Mouse (Mus musculus) heart, postnatal 36 days (tissue): Measurements from ENCODE around the gene Zmiz1. TPM values are rescaled to one million over a fixed set of nuclear protein-coding genes. Genes with fewer than 3 reads are reported as not detected.

ENCODE experiments used
- DNase-seq, 2 experiments: peaks; one replicate each; pipeline ENCODE4 v3.0.0; 2021 to 2022
- intact Hi-C: fragments of 180-260 bp; cut with DNase I; formaldehyde crosslinking; loops from one replicate; pipeline ENCODE4 v1.15.1; 2025
- total RNA-seq, 2 experiments: library from RNA; stranded (reverse); gene quantifications; 2 replicates each; pipeline ENCODE4 v1.2.3; 2021

The Zmiz1 gene
- total RNA-seq, 2 experiments from 2014 or later = 38.8 to 41.7 TPM

GRCm38 (mm10) chr14:25646161-25646621 is 187.2 kb downstream of the Zmiz1 start:
- intact Hi-C loops = loop anchor here (2.0 to 5.0 kb wide), 2 partner anchors 67 to 189 kb away; partner anchors contain the start of gene Zmiz1
- peak; percentile 72 to 75 for DNase-seq

- intact Hi-C loops = no loop called here
- no peak for DNase-seq
Observed at GRCm38 (mm10) chr14:25651131-25651530, 192.1 kb downstream of the Zmiz1 start.

GRCm38 (mm10) chr14:25651905-25652304 is 192.9 kb downstream of the Zmiz1 start:
- DNase-seq = no peak
- intact Hi-C loops = no loop called here

- DNase-seq = no peak
- intact Hi-C loops = no loop called here
Observed at GRCm38 (mm10) chr14:25654401-25655197, 195.6 kb downstream of the Zmiz1 start.

GRCm38 (mm10) chr14:25660661-25661060 is 201.7 kb downstream of the Zmiz1 start:
- peak in 1 of 2 experiments; percentile 42 for DNase-seq
- intact Hi-C loops = no loop called here

- DNase-seq = no peak
- intact Hi-C loops = no loop called here
Observed at GRCm38 (mm10) chr14:25661185-25661920, 202.4 kb downstream of the Zmiz1 start.

- no peak for DNase-seq
- intact Hi-C loops = no loop called here
Observed at GRCm38 (mm10) chr14:25663649-25664309, 204.8 kb downstream of the Zmiz1 start.

- peak in 1 of 2 experiments; percentile 28 for DNase-seq
- intact Hi-C loops = no loop called here
Observed at GRCm38 (mm10) chr14:25664310-25664695, 205.3 kb downstream of the Zmiz1 start.

- intact Hi-C loops = loop anchor here (1.0 kb wide), 1 partner anchor 29 kb away; the partner anchor contains the start of gene Ppif
- DNase-seq = no peak
Observed at GRCm38 (mm10) chr14:25665314-25665970, 206.5 kb downstream of the Zmiz1 start.

- DNase-seq = peak in 1 of 2 experiments; percentile 46
- intact Hi-C loops = no loop called here
Observed at GRCm38 (mm10) chr14:25666668-25667376, 207.8 kb downstream of the Zmiz1 start.

GRCm38 (mm10) chr14:25667587-25667986 is 208.6 kb downstream of the Zmiz1 start:
- no peak for DNase-seq
- intact Hi-C loops = no loop called here

GRCm38 (mm10) chr14:25679625-25680024 is 220.6 kb downstream of the Zmiz1 start:
- no peak for DNase-seq
- intact Hi-C loops = no loop called here

- no peak for DNase-seq
- intact Hi-C loops = no loop called here
Observed at GRCm38 (mm10) chr14:25682020-25682419, 223.0 kb downstream of the Zmiz1 start.

- intact Hi-C loops = no loop called here
- peak in 1 of 2 experiments; percentile 19 for DNase-seq
Observed at GRCm38 (mm10) chr14:25686216-25686945, 227.4 kb downstream of the Zmiz1 start.

- intact Hi-C loops = no loop called here
- peak in 1 of 2 experiments; percentile 15 for DNase-seq
Observed at GRCm38 (mm10) chr14:25686983-25687901, 228.3 kb downstream of the Zmiz1 start.

- intact Hi-C loops = loop anchor here (5.0 to 10.0 kb wide), 4 partner anchors 106 to 1189 kb away; partner anchors contain the start of gene Zmiz1
- DNase-seq = no peak
Observed at GRCm38 (mm10) chr14:25693271-25693887, 234.4 kb downstream of the Zmiz1 start.

- DNase-seq = peak; percentile 99
- intact Hi-C loops = loop anchor here (1.0 to 10.0 kb wide), 5 partner anchors 29 to 1189 kb away; partner anchors contain the start of gene Zmiz1
Observed at GRCm38 (mm10) chr14:25693888-25694568, 235.0 kb downstream of the Zmiz1 start, which contains the start of gene Ppif. Gene Ppif, plus strand, starts transcription at chr14:25694154.
